Mouse (Mus musculus): ENCODE data around the gene Itga9. TPM values are rescaled to one million over a fixed set of nuclear protein-coding genes. Genes with fewer than 3 reads are reported as not detected.

Itga9 gene
- total and polyA plus RNA-seq, 2 experiments: 9.1 to 15.8 TPM

GRCm38 (mm10) chr9:118683507-118683906 lies 77.0 kb downstream of the Itga9 start:
- Histone ChIP-seq H3K4me3 (ENCODE audit: insufficient read depth, low read depth, low read length) (no peak overlapping the region), H3K27me3 (ENCODE audit: control insufficient read depth, insufficient read depth, low read length) (no peaks in the 10 kb centered on the region), H3K4me1 (ENCODE audit: control insufficient read depth, insufficient read depth, low read length) (peaks cover 4% of the 10 kb centered on the region), H3K9ac (ENCODE audit: low read depth, low read length) (no peak overlapping the region), H3K36me3 (ENCODE audit: control insufficient read depth, insufficient read depth, low read length) (no peaks in the 10 kb centered on the region), H3K27ac (replicated peaks; ENCODE audit: insufficient read depth, low read depth, low read length) (no peak overlapping the region), H3K79me2 (ENCODE audit: control insufficient read depth, insufficient read depth, low read length) (no peaks in the 10 kb centered on the region)
- WGBS: 87% methylated on average over 7 of the region's 7 CpGs
- TF ChIP-seq CTCF (IDR thresholded peaks at IDR 0.05; ENCODE audit: low read depth, low read length) (no peak), POLR2A (IDR thresholded peaks at IDR 0.05; ENCODE audit: extremely low read depth, insufficient read depth, low read length) (no peak)
- DNase-seq (ENCODE audit: extremely low read depth, low read depth, low spot score): no peak

GRCm38 (mm10) chr9:118684343-118684742 lies 77.9 kb downstream of the Itga9 start:
- Histone ChIP-seq H3K4me1 (ENCODE audit: control insufficient read depth, insufficient read depth, low read length) (peaks cover 4% of the 10 kb centered on the region), H3K27me3 (ENCODE audit: control insufficient read depth, insufficient read depth, low read length) (no peaks in the 10 kb centered on the region), H3K9ac (ENCODE audit: low read depth, low read length) (no peak overlapping the region), H3K27ac (replicated peaks; ENCODE audit: insufficient read depth, low read depth, low read length) (no peak overlapping the region), H3K79me2 (ENCODE audit: control insufficient read depth, insufficient read depth, low read length) (no peaks in the 10 kb centered on the region), H3K4me3 (ENCODE audit: insufficient read depth, low read depth, low read length) (no peak overlapping the region), H3K36me3 (ENCODE audit: control insufficient read depth, insufficient read depth, low read length) (no peaks in the 10 kb centered on the region)
- DNase-seq (ENCODE audit: extremely low read depth, low read depth, low spot score): no peak
- TF ChIP-seq CTCF (IDR thresholded peaks at IDR 0.05; ENCODE audit: low read depth, low read length): no peak
- no peak for TF ChIP-seq POLR2A (IDR thresholded peaks at IDR 0.05; ENCODE audit: extremely low read depth, insufficient read depth, low read length)
- 88% methylated on average over 9 of the region's 9 CpGs for WGBS

GRCm38 (mm10) chr9:118686166-118686961 lies 79.9 kb downstream of the Itga9 start:
- TF ChIP-seq POLR2A (IDR thresholded peaks at IDR 0.05; ENCODE audit: extremely low read depth, insufficient read depth, low read length): no peak
- TF ChIP-seq CTCF (IDR thresholded peaks at IDR 0.05; ENCODE audit: low read depth, low read length): no peak
- Histone ChIP-seq H3K79me2 (ENCODE audit: control insufficient read depth, insufficient read depth, low read length) (no peaks in the 10 kb centered on the region), H3K27me3 (ENCODE audit: control insufficient read depth, insufficient read depth, low read length) (no peaks in the 10 kb centered on the region), H3K27ac (replicated peaks; ENCODE audit: insufficient read depth, low read depth, low read length) (no peak overlapping the region), H3K4me3 (ENCODE audit: insufficient read depth, low read depth, low read length) (no peak overlapping the region), H3K4me1 (ENCODE audit: control insufficient read depth, insufficient read depth, low read length) (peaks cover 4% of the 10 kb centered on the region), H3K36me3 (ENCODE audit: control insufficient read depth, insufficient read depth, low read length) (no peaks in the 10 kb centered on the region), H3K9ac (ENCODE audit: low read depth, low read length) (no peak overlapping the region)
- DNase-seq (ENCODE audit: extremely low read depth, low read depth, low spot score): no peak
- 41% methylated on average over 9 of the region's 9 CpGs for WGBS

- DNase-seq (ENCODE audit: extremely low read depth, low read depth, low spot score): no peak
- WGBS: 78% methylated on average over 4 of the region's 4 CpGs
- TF ChIP-seq POLR2A (IDR thresholded peaks at IDR 0.05; ENCODE audit: extremely low read depth, insufficient read depth, low read length) (no peak), CTCF (IDR thresholded peaks at IDR 0.05; ENCODE audit: low read depth, low read length) (no peak)
- Histone ChIP-seq H3K9ac (ENCODE audit: low read depth, low read length) (no peak overlapping the region), H3K27me3 (ENCODE audit: control insufficient read depth, insufficient read depth, low read length) (no peaks in the 10 kb centered on the region), H3K4me1 (ENCODE audit: control insufficient read depth, insufficient read depth, low read length) (peaks cover 4% of the 10 kb centered on the region), H3K4me3 (ENCODE audit: insufficient read depth, low read depth, low read length) (no peak overlapping the region), H3K36me3 (ENCODE audit: control insufficient read depth, insufficient read depth, low read length) (no peaks in the 10 kb centered on the region), H3K79me2 (ENCODE audit: control insufficient read depth, insufficient read depth, low read length) (no peaks in the 10 kb centered on the region), H3K27ac (replicated peaks; ENCODE audit: insufficient read depth, low read depth, low read length) (no peak overlapping the region; the same call in 1 of the 2 replicates)
Observed at GRCm38 (mm10) chr9:118688248-118688647, 81.8 kb downstream of the Itga9 start.

GRCm38 (mm10) chr9:118688921-118689451 lies 82.5 kb downstream of the Itga9 start:
- no peak for DNase-seq (ENCODE audit: extremely low read depth, low read depth, low spot score)

GRCm38 (mm10) chr9:118693256-118693655 lies 86.8 kb downstream of the Itga9 start:
- H3K36me3 ChIP-seq (ENCODE audit: control insufficient read depth, insufficient read depth, low read length): no peaks in the 10 kb centered on the region
- no peak overlapping the region for H3K27ac ChIP-seq (replicated peaks; ENCODE audit: insufficient read depth, low read depth, low read length)
- TF ChIP-seq POLR2A (IDR thresholded peaks at IDR 0.05; ENCODE audit: extremely low read depth, insufficient read depth, low read length) (no peak), CTCF (IDR thresholded peaks at IDR 0.05; ENCODE audit: low read depth, low read length) (no peak)
- H3K4me3 ChIP-seq (ENCODE audit: insufficient read depth, low read depth, low read length): no peak overlapping the region
- no peak for DNase-seq (ENCODE audit: extremely low read depth, low read depth, low spot score)
- WGBS: 90% methylated on average over 11 of the region's 11 CpGs
- H3K27me3 ChIP-seq (ENCODE audit: control insufficient read depth, insufficient read depth, low read length): no peaks in the 10 kb centered on the region
- H3K4me1 ChIP-seq (ENCODE audit: control insufficient read depth, insufficient read depth, low read length): peaks cover 1% of the 10 kb centered on the region; the same call in 1 of the 2 replicates
- H3K79me2 ChIP-seq (ENCODE audit: control insufficient read depth, insufficient read depth, low read length): no peaks in the 10 kb centered on the region
- no peak overlapping the region for H3K9ac ChIP-seq (ENCODE audit: low read depth, low read length)

More at GRCm38 (mm10) chr9:118688921-118689451, 82.5 kb downstream of the Itga9 start:
- Histone ChIP-seq H3K36me3 (ENCODE audit: control insufficient read depth, insufficient read depth, low read length) (no peaks in the 10 kb centered on the region), H3K27ac (replicated peaks; ENCODE audit: insufficient read depth, low read depth, low read length) (no peak overlapping the region), H3K9ac (ENCODE audit: low read depth, low read length) (no peak overlapping the region), H3K4me3 (ENCODE audit: insufficient read depth, low read depth, low read length) (no peak overlapping the region), H3K4me1 (ENCODE audit: control insufficient read depth, insufficient read depth, low read length) (peaks cover 4% of the 10 kb centered on the region), H3K27me3 (ENCODE audit: control insufficient read depth, insufficient read depth, low read length) (no peaks in the 10 kb centered on the region), H3K79me2 (ENCODE audit: control insufficient read depth, insufficient read depth, low read length) (no peaks in the 10 kb centered on the region)
- 81% methylated on average over 14 of the region's 14 CpGs for WGBS
- TF ChIP-seq CTCF (IDR thresholded peaks at IDR 0.05; ENCODE audit: low read depth, low read length): no peak
- TF ChIP-seq POLR2A (IDR thresholded peaks at IDR 0.05; ENCODE audit: extremely low read depth, insufficient read depth, low read length): no peak

Measured in liver, adult 2 months (tissue).